Mouse (Mus musculus) G1E (cell line): ENCODE measurements around the gene Btg3.

ENCODE experiments used
- CTCF ChIP-seq: IDR thresholded peaks from 2 replicates; pipeline ENCODE4 v1.5.1; 2012; ENCODE audit warnings: low read depth, low read length, inconsistent platforms, mixed read lengths
- GATA1 ChIP-seq: IDR thresholded peaks from 2 replicates; pipeline ENCODE4 v1.6.1; 2012; ENCODE audit warnings: borderline replicate concordance, low read length, inconsistent platforms, mixed read lengths
- GATA2 ChIP-seq: IDR thresholded peaks from 2 replicates; pipeline ENCODE4 v1.6.1; 2012; ENCODE audit warnings: low read depth, low read length, inconsistent platforms, borderline replicate concordance
- POLR2AphosphoS5 ChIP-seq: IDR thresholded peaks from 2 replicates; pipeline ENCODE4 v1.6.1; 2012; ENCODE audit warnings: low read depth, low read length, inconsistent platforms; ENCODE audit not compliant: insufficient replicate concordance
- TAL1 ChIP-seq: conservative IDR thresholded peaks from 2 replicates; pipeline ENCODE4 v1.6.1; 2012; ENCODE audit warnings: low read depth, low read length, inconsistent platforms, mixed read lengths

GRCm38 (mm10) chr16:78398734-78399133 lies 21.7 kb upstream of the Btg3 start:
- TF ChIP-seq CTCF (no peak), GATA1 (no peak), POLR2AphosphoS5 (no peak), TAL1 (no peak), GATA2 (no peak)
